Mouse (Mus musculus): ENCODE data around the gene Cntfr. TPM values are rescaled to one million over a fixed set of nuclear protein-coding genes. Genes with fewer than 3 reads are reported as not detected.
A peak's percentile ranks its signal among the peaks of the same experiment; 100 is the strongest.

Cntfr gene
- polyA plus RNA-seq, 1 experiment from 2014 or later: 4.3 TPM

DNA sequence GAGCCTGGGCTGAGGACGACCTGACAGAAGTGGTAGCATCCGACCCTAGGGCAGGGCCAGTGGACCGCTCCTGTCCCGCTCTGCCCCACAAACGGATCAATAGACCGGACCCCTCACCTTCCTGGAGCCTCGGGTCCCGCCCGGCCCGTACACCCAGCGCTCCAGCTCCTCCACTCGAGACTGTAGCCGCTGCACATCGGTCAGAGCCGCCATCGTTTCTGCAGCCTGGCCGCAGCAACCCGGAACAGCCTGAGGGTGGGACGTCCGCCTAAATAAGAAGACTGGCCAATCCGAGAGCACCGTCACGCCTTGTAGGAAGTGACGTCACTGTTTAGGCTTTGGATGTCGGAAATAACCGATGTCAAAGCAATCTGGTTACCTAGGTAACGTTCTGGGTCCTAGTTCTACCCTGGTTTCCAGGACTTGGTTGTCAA, 26.0 kb upstream of the Cntfr start, which contains the start of gene Dctn3:
Dctn3 (minus strand) TSS at position 253 of the 434 bp plus-strand sequence.
- TF ChIP-seq EP300 (optimal IDR thresholded peaks at IDR 0.05): no peak
- no peak for TF ChIP-seq CTCF (IDR thresholded peaks at IDR 0.05; ENCODE audit: low read depth)
- DNase-seq (ENCODE audit: low spot score) (peak; percentile 88), ATAC-seq (ENCODE audit: low FRiP score, low TSS enrichment) (peak; percentile 97)
- Histone ChIP-seq H3K9ac (ENCODE audit: low read length) (peak within 1 kb of the TSS; percentile 89), H3K9me3 (ENCODE audit: control insufficient read depth, low read length) (no peaks in the 10 kb centered on the region), H3K36me3 (ENCODE audit: control insufficient read depth, insufficient read depth, low read length) (peaks cover 9% of the 10 kb centered on the region; the same call in 1 of the 2 replicates), H3K4me2 (replicated peaks; ENCODE audit: low read depth) (peak within 1 kb of the TSS; percentile 84), H3K27ac (replicated peaks) (no peak within 1 kb of the TSS), H3K4me3 (ENCODE audit: low read depth, low read length) (peak within 1 kb of the TSS; percentile 89), H3K27me3 (ENCODE audit: control insufficient read depth, insufficient read depth, low read length) (peaks cover 7% of the 10 kb centered on the region), H3K4me1 (replicated peaks; ENCODE audit: control insufficient read depth, insufficient read depth) (no peaks in the 10 kb centered on the region; the same call in 1 of the 2 replicates)
- under 1% methylated on average over 27 of the region's 27 CpGs for WGBS

DNA sequence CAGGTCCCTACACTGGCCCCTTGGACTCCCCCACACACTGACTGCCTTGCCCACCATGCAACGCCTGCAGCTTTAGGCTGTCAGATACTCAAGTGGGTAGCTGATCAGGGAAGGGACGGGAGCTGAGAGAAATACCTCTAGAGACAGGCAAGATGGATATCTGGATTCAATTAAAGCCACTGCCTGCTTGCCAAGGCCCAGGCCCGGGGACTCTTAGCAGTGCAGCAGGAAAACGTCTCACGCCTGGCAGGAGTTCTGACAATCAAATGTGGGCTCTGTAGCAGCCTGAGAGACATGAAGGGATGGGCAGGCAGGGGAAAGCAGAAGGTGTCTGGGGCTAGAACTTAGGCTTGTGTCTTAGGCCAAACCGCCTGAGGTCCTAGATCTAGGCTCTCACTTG, 19.9 kb upstream of the Cntfr start:
- H3K9me3 ChIP-seq (ENCODE audit: control insufficient read depth, low read length): no peaks in the 10 kb centered on the region
- H3K27me3 ChIP-seq (ENCODE audit: control insufficient read depth, insufficient read depth, low read length): no peaks in the 10 kb centered on the region
- DNase-seq (ENCODE audit: low spot score): no peak
- no peak overlapping the region for H3K4me2 ChIP-seq (replicated peaks; ENCODE audit: low read depth)
- TF ChIP-seq EP300 (optimal IDR thresholded peaks at IDR 0.05) (no peak), CTCF (IDR thresholded peaks at IDR 0.05; ENCODE audit: low read depth) (no peak)
- H3K4me3 ChIP-seq (ENCODE audit: low read depth, low read length): no peak overlapping the region
- H3K27ac ChIP-seq (replicated peaks): no peak overlapping the region
- no peak overlapping the region; the same call in 1 of the 2 replicates for H3K9ac ChIP-seq (ENCODE audit: low read length)
- WGBS: 63% methylated on average over 6 of the region's 6 CpGs
- peaks cover 12% of the 10 kb centered on the region for H3K36me3 ChIP-seq (ENCODE audit: control insufficient read depth, insufficient read depth, low read length)
- H3K4me1 ChIP-seq (replicated peaks; ENCODE audit: control insufficient read depth, insufficient read depth): peaks cover 7% of the 10 kb centered on the region
- no peak for ATAC-seq (ENCODE audit: low FRiP score, low TSS enrichment)

DNA sequence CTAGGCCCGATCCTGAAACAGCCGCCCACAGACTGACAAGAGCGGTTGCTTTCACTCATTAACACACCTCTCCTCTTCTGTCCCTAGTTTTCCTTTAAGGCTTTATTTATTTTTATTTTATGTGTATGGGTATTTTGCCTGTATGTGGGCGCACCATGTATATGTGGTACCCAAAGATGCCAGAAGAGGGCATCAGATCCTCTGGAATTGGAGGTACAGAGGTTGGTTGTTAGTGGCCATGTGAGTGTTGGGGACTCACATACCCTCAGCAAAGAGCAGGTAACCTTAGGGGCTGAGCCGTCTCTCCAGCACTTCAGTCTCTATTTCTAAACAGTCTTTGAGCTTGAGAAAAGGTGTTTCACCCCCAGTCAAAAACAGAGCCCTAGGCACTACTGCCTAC, 18.7 kb upstream of the Cntfr start:
- no peak for DNase-seq (ENCODE audit: low spot score)
- H3K27me3 ChIP-seq (ENCODE audit: control insufficient read depth, insufficient read depth, low read length): no peaks in the 10 kb centered on the region
- no peak overlapping the region for H3K9ac ChIP-seq (ENCODE audit: low read length)
- H3K4me2 ChIP-seq (replicated peaks; ENCODE audit: low read depth): no peak overlapping the region
- H3K4me3 ChIP-seq (ENCODE audit: low read depth, low read length): no peak overlapping the region
- H3K36me3 ChIP-seq (ENCODE audit: control insufficient read depth, insufficient read depth, low read length): peaks cover 12% of the 10 kb centered on the region
- 83% methylated on average over 5 of the region's 5 CpGs for WGBS
- H3K27ac ChIP-seq (replicated peaks): no peak overlapping the region
- no peak for ATAC-seq (ENCODE audit: low FRiP score, low TSS enrichment)
- peaks cover 8% of the 10 kb centered on the region for H3K4me1 ChIP-seq (replicated peaks; ENCODE audit: control insufficient read depth, insufficient read depth)
- H3K9me3 ChIP-seq (ENCODE audit: control insufficient read depth, low read length): no peaks in the 10 kb centered on the region
- TF ChIP-seq EP300 (optimal IDR thresholded peaks at IDR 0.05): no peak
- TF ChIP-seq CTCF (IDR thresholded peaks at IDR 0.05; ENCODE audit: low read depth): peak; percentile 74

DNA sequence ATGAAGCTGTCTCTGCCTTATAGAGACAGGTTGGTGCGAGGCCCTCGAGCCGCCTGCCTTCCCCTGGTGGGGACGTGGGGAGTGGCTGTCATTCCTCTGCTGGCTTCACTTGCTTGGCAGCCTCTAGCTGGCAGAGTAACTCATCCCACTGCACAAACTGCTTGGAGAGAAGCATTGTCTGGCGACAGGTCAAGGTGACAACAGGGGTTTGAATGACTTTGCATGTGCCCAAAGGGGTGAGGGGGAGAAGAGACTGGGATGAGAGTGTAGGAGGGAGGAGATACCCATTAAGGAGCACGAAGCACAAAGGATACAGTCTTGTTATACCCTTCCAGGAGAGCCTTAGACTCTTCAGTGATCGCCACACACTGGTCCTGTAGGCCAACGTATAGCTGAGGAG, 18.2 kb upstream of the Cntfr start:
- TF ChIP-seq EP300 (optimal IDR thresholded peaks at IDR 0.05) (no peak), CTCF (IDR thresholded peaks at IDR 0.05; ENCODE audit: low read depth) (peak; percentile 1; the same call in 1 of the 2 replicates)
- Histone ChIP-seq H3K4me3 (ENCODE audit: low read depth, low read length) (no peak overlapping the region), H3K36me3 (ENCODE audit: control insufficient read depth, insufficient read depth, low read length) (peaks cover 12% of the 10 kb centered on the region), H3K27me3 (ENCODE audit: control insufficient read depth, insufficient read depth, low read length) (no peaks in the 10 kb centered on the region), H3K4me1 (replicated peaks; ENCODE audit: control insufficient read depth, insufficient read depth) (peaks cover 8% of the 10 kb centered on the region), H3K27ac (replicated peaks) (no peak overlapping the region), H3K9ac (ENCODE audit: low read length) (no peak overlapping the region), H3K9me3 (ENCODE audit: control insufficient read depth, low read length) (no peaks in the 10 kb centered on the region), H3K4me2 (replicated peaks; ENCODE audit: low read depth) (no peak overlapping the region)
- DNase-seq (ENCODE audit: low spot score) (no peak), ATAC-seq (ENCODE audit: low FRiP score, low TSS enrichment) (no peak)
- WGBS: 77% methylated on average over 8 of the region's 8 CpGs

DNA sequence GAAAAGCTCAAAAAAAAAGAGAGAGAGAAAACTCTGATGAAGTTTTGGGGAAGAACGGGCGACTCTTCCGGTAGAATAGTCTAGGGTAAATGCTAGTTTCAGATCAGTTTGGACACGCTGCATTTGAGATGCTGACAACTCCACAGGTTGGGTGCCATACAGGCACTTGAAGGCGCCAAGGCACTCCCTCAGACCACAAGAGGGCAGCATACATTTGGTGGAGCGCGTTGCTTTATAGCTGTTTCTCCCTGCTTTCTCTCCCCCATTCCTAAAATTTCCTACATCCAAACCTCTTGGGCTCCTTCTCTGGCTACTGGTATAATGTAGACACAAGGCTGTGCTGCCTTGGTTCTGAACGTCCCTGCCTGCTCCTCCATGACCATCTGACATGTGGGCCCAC, 17.4 kb upstream of the Cntfr start:
- Histone ChIP-seq H3K4me3 (ENCODE audit: low read depth, low read length) (peak overlapping the region; percentile 64; the same call in 1 of the 2 replicates), H3K4me1 (replicated peaks; ENCODE audit: control insufficient read depth, insufficient read depth) (peaks cover 8% of the 10 kb centered on the region), H3K9me3 (ENCODE audit: control insufficient read depth, low read length) (no peaks in the 10 kb centered on the region), H3K36me3 (ENCODE audit: control insufficient read depth, insufficient read depth, low read length) (peaks cover 10% of the 10 kb centered on the region), H3K9ac (ENCODE audit: low read length) (no peak overlapping the region), H3K27me3 (ENCODE audit: control insufficient read depth, insufficient read depth, low read length) (no peaks in the 10 kb centered on the region), H3K4me2 (replicated peaks; ENCODE audit: low read depth) (peak overlapping the region; percentile 86), H3K27ac (replicated peaks) (no peak overlapping the region)
- 11% methylated on average over 8 of the region's 8 CpGs for WGBS
- DNase-seq (ENCODE audit: low spot score): peak; percentile 62
- TF ChIP-seq EP300 (optimal IDR thresholded peaks at IDR 0.05) (no peak), CTCF (IDR thresholded peaks at IDR 0.05; ENCODE audit: low read depth) (peak; percentile 88)
- 0 out of 2 replicates have a peak, but pooled peaks have one; percentile 24 for ATAC-seq (ENCODE audit: low FRiP score, low TSS enrichment)

DNA sequence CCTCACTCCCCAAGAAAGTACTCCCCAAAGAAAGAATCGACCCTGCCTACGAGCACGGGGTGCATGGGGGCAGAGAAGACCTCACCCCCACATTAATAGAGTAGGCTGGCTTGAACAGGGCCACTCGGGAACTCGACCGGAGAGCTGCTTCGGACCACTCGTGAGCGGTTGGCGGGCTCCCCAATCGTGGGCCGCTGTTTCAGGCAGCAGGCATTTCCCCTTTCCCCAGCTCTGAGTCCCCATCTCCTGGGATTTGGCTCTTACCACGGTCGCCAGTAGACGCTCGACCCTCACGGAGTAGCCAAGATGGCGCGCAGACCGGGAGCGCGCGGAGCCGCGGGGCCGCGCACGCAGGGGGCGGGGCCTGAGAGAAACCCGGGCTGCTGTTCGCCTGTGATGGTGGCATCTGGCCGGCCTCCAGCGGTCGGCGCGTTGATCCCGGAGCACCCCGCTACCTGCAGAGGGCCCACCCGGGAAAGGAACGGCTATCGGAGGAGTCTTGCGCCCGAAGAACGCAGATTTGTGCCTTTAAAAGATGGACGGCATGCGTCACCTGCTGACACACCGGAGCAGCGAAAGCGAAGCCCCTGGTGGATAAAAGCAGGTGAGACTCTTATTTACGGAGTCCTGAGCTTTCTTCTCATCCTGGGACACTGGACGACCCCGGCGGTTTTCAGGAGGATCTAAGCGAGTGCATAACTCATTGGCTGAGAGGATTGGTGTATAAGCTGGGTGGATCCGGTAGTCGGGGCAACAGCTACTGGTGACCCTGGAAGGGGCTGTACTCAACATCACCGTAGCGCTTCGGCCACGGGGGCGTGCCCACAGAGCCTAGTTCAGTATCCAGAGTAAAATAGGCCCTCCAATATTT, 16.5 kb upstream of the Cntfr start, which contains the start of gene Rpp25l:
Rpp25l (minus strand) TSS at position 338 of the 871 bp plus-strand sequence.
- H3K4me1 ChIP-seq (replicated peaks; ENCODE audit: control insufficient read depth, insufficient read depth): peaks cover 8% of the 10 kb centered on the region
- DNase-seq (ENCODE audit: low spot score): peak; percentile 88
- peak within 1 kb of the TSS; percentile 85 for H3K9ac ChIP-seq (ENCODE audit: low read length)
- WGBS: under 1% methylated on average over 61 of the region's 61 CpGs
- H3K4me2 ChIP-seq (replicated peaks; ENCODE audit: low read depth): peak within 1 kb of the TSS; percentile 86
- TF ChIP-seq EP300 (optimal IDR thresholded peaks at IDR 0.05): no peak
- peak; percentile 46 for TF ChIP-seq CTCF (IDR thresholded peaks at IDR 0.05; ENCODE audit: low read depth)
- peak within 1 kb of the TSS; percentile 64 for H3K4me3 ChIP-seq (ENCODE audit: low read depth, low read length)
- no peaks in the 10 kb centered on the region for H3K9me3 ChIP-seq (ENCODE audit: control insufficient read depth, low read length)
- H3K27me3 ChIP-seq (ENCODE audit: control insufficient read depth, insufficient read depth, low read length): no peaks in the 10 kb centered on the region
- H3K36me3 ChIP-seq (ENCODE audit: control insufficient read depth, insufficient read depth, low read length): peaks cover 3% of the 10 kb centered on the region
- ATAC-seq (ENCODE audit: low FRiP score, low TSS enrichment): peak; percentile 74
- H3K27ac ChIP-seq (replicated peaks): peak within 1 kb of the TSS; percentile 26
